Mouse (Mus musculus) liver, embryonic 12.5 days (tissue): ENCODE measurements around the gene Hspe1. TPM values are rescaled to one million over a fixed set of nuclear protein-coding genes. Genes with fewer than 3 reads are reported as not detected.
A peak's percentile ranks its signal among the peaks of the same experiment; 100 is the strongest.

Experiments used
- ATAC-seq: fragments of 200-750 bp; cut with Nextera tagmentation; 2 replicates; pipeline ENCODE4 v1.8.0; 2017; ENCODE audit warnings: moderate number of reproducible peaks, mild to moderate bottlenecking, moderate library complexity
- H3K27ac ChIP-seq: fragments of 300-500 bp; sonication (generic); 2 replicates; pipeline ENCODE4 v1.5.1; 2016; ENCODE audit warnings: mild to moderate bottlenecking
- H3K27me3 ChIP-seq: fragments of 300-500 bp; sonication (generic); replicated peaks from 2 replicates; pipeline ENCODE4 v1.6.1; 2016; ENCODE audit warnings: mild to moderate bottlenecking, moderate library complexity
- H3K36me3 ChIP-seq: fragments of 300-500 bp; sonication (generic); 2 replicates; pipeline ENCODE4 v1.6.1; 2016; ENCODE audit warnings: mild to moderate bottlenecking, moderate library complexity
- H3K4me1 ChIP-seq: fragments of 300-500 bp; sonication (generic); 2 replicates; pipeline ENCODE4 v1.6.1; 2016
- H3K4me2 ChIP-seq: fragments of 300-500 bp; sonication (generic); 2 replicates; pipeline ENCODE4 v1.6.1; 2016; ENCODE audit warnings: mild to moderate bottlenecking, moderate library complexity
- H3K4me3 ChIP-seq: fragments of 300-500 bp; sonication (generic); 2 replicates; pipeline ENCODE4 v1.5.1; 2016; ENCODE audit warnings: mild to moderate bottlenecking, moderate library complexity
- H3K9ac ChIP-seq: fragments of 300-500 bp; sonication (generic); 2 replicates; pipeline ENCODE4 v1.6.1; 2016; ENCODE audit warnings: mild to moderate bottlenecking, moderate library complexity
- H3K9me3 ChIP-seq: fragments of 300-500 bp; sonication (generic); replicated peaks from 2 replicates; pipeline ENCODE4 v1.6.1; 2016; ENCODE audit warnings: mild to moderate bottlenecking, moderate library complexity
- WGBS: fragments of 180-500 bp; shearing (Covaris S2); methylation state at CpG from one replicate; pipeline ENCODE4 v1.1.7; 2016; ENCODE audit not compliant: insufficient replicate concordance; 5-methylcytosine and 5-hydroxymethylcytosine counted together
- polyA plus RNA-seq: library from polyadenylated mRNA; unstranded; fragments of >200 nt; fragmentation: Nextera tagmentation; extraction: Ambion mirVana; gene quantifications from 2 replicates; pipeline ENCODE4 v1.2.1, GENCODE M21; 2016

The Hspe1 gene
- polyA plus RNA-seq, result 637 and 645 TPM in 2 replicates

- Histone ChIP-seq H3K4me2 (peak within 1 kb of the TSS; percentile 94), H3K4me1 (peaks cover 75% of the 10 kb centered on the region), H3K27ac (peak within 1 kb of the TSS; percentile 97), H3K27me3 (no peaks in the 10 kb centered on the region), H3K9ac (peak within 1 kb of the TSS; percentile 99), H3K9me3 (no peaks in the 10 kb centered on the region), H3K36me3 (peaks cover 65% of the 10 kb centered on the region), H3K4me3 (peak within 1 kb of the TSS; percentile 96)
- ATAC-seq, result peak; percentile 90
- WGBS, result under 1% methylated on average over 76 of the region's 76 CpGs
Observed at GRCm38 (mm10) chr1:55087932-55088610, at the start of gene Hspe1, which contains the start of gene Hspd1. Gene Hspe1 (plus strand): TSS chr1:55088132. Gene Hspd1 (minus strand): TSS chr1:55088243.

- WGBS, result 78% methylated on average over 1 of the region's 1 CpGs
- Histone ChIP-seq H3K27ac (no peak overlapping the region), H3K9ac (no peak overlapping the region), H3K36me3 (no peaks in the 10 kb centered on the region), H3K9me3 (peaks cover 11% of the 10 kb centered on the region), H3K4me1 (no peaks in the 10 kb centered on the region), H3K4me2 (no peak overlapping the region), H3K4me3 (no peak overlapping the region), H3K27me3 (peaks cover 4% of the 10 kb centered on the region; the same call in 1 of the 2 replicates)
- no peak for ATAC-seq
Observed at GRCm38 (mm10) chr1:55039944-55040343, 48.0 kb upstream of the Hspe1 start.

GRCm38 (mm10) chr1:55041691-55042090, 46.2 kb upstream of the Hspe1 start:
- Histone ChIP-seq H3K4me1 (no peaks in the 10 kb centered on the region), H3K27ac (no peak overlapping the region), H3K36me3 (no peaks in the 10 kb centered on the region), H3K27me3 (peaks cover 4% of the 10 kb centered on the region; the same call in 1 of the 2 replicates), H3K9me3 (peaks cover 11% of the 10 kb centered on the region), H3K9ac (no peak overlapping the region), H3K4me3 (no peak overlapping the region), H3K4me2 (no peak overlapping the region)
- 74% methylated on average over 4 of the region's 4 CpGs for WGBS
- ATAC-seq, result peak; percentile 64; the same call in 1 of the 2 replicates

- no peak for ATAC-seq
- Histone ChIP-seq H3K9ac (no peak overlapping the region), H3K4me2 (no peak overlapping the region), H3K36me3 (no peaks in the 10 kb centered on the region), H3K4me1 (no peaks in the 10 kb centered on the region), H3K27me3 (peaks cover 6% of the 10 kb centered on the region; the same call in 1 of the 2 replicates), H3K9me3 (peaks cover 11% of the 10 kb centered on the region), H3K27ac (no peak overlapping the region), H3K4me3 (no peak overlapping the region)
- 50% methylated on average over 1 of the region's 1 CpGs for WGBS
Observed at GRCm38 (mm10) chr1:55042246-55042645, 45.7 kb upstream of the Hspe1 start.

GRCm38 (mm10) chr1:55043164-55043563, 44.8 kb upstream of the Hspe1 start:
- peaks cover 11% of the 10 kb centered on the region for H3K9me3 ChIP-seq
- H3K4me3 ChIP-seq, result no peak overlapping the region
- H3K4me1 ChIP-seq, result no peaks in the 10 kb centered on the region
- H3K9ac ChIP-seq, result no peak overlapping the region
- 67% methylated on average over 3 of the region's 3 CpGs for WGBS
- no peaks in the 10 kb centered on the region for H3K36me3 ChIP-seq
- H3K4me2 ChIP-seq, result no peak overlapping the region
- peaks cover 6% of the 10 kb centered on the region; the same call in 1 of the 2 replicates for H3K27me3 ChIP-seq
- no peak for ATAC-seq
- H3K27ac ChIP-seq, result no peak overlapping the region

GRCm38 (mm10) chr1:55048841-55049587, 38.9 kb upstream of the Hspe1 start:
- ATAC-seq, result no peak
- no peaks in the 10 kb centered on the region for H3K9me3 ChIP-seq
- H3K9ac ChIP-seq, result no peak overlapping the region
- peaks cover 11% of the 10 kb centered on the region for H3K4me1 ChIP-seq
- H3K4me3 ChIP-seq, result no peak overlapping the region
- no peaks in the 10 kb centered on the region for H3K36me3 ChIP-seq
- no peak overlapping the region for H3K4me2 ChIP-seq
- no peak overlapping the region for H3K27ac ChIP-seq
- 56% methylated on average over 4 of the region's 4 CpGs for WGBS
- peaks cover 4% of the 10 kb centered on the region; the same call in 1 of the 2 replicates for H3K27me3 ChIP-seq

- H3K27ac ChIP-seq, result peak overlapping the region; percentile 99; the same call in 1 of the 2 replicates
- 74% methylated on average over 3 of the region's 3 CpGs for WGBS
- no peaks in the 10 kb centered on the region for H3K9me3 ChIP-seq
- peaks cover 21% of the 10 kb centered on the region for H3K4me1 ChIP-seq
- H3K9ac ChIP-seq, result peak overlapping the region; percentile 83
- H3K27me3 ChIP-seq, result 0 out of 2 replicates have a peak, but pooled peaks cover 3% of the 10 kb centered on the region
- H3K4me3 ChIP-seq, result peak overlapping the region; percentile 87
- peaks cover 19% of the 10 kb centered on the region for H3K36me3 ChIP-seq
- H3K4me2 ChIP-seq, result peak overlapping the region; percentile 93
- no peak for ATAC-seq
Observed at GRCm38 (mm10) chr1:55051671-55052070, 36.3 kb upstream of the Hspe1 start.

GRCm38 (mm10) chr1:55052355-55052953, 35.5 kb upstream of the Hspe1 start, which contains the start of gene Coq10b:
Gene Coq10b (plus strand): TSS chr1:55052770.
- under 1% methylated on average over 46 of the region's 46 CpGs for WGBS
- H3K4me2 ChIP-seq, result peak within 1 kb of the TSS; percentile 93
- peaks cover 27% of the 10 kb centered on the region for H3K4me1 ChIP-seq
- no peaks in the 10 kb centered on the region for H3K27me3 ChIP-seq
- no peaks in the 10 kb centered on the region for H3K9me3 ChIP-seq
- peak within 1 kb of the TSS; percentile 87 for H3K4me3 ChIP-seq
- H3K27ac ChIP-seq, result peak within 1 kb of the TSS; percentile 99
- peak; percentile 99 for ATAC-seq
- peaks cover 24% of the 10 kb centered on the region for H3K36me3 ChIP-seq
- H3K9ac ChIP-seq, result peak within 1 kb of the TSS; percentile 83

- peak overlapping the region; percentile 99 for H3K27ac ChIP-seq
- H3K36me3 ChIP-seq, result peaks cover 24% of the 10 kb centered on the region
- no peaks in the 10 kb centered on the region for H3K9me3 ChIP-seq
- peak overlapping the region; percentile 83 for H3K9ac ChIP-seq
- under 1% methylated on average over 42 of the region's 42 CpGs for WGBS
- H3K4me3 ChIP-seq, result peak overlapping the region; percentile 87
- peak overlapping the region; percentile 93 for H3K4me2 ChIP-seq
- peak; percentile 84 for ATAC-seq
- peaks cover 28% of the 10 kb centered on the region for H3K4me1 ChIP-seq
- H3K27me3 ChIP-seq, result no peaks in the 10 kb centered on the region
Observed at GRCm38 (mm10) chr1:55053005-55053404, 34.9 kb upstream of the Hspe1 start.

- no peak for ATAC-seq
- Histone ChIP-seq H3K36me3 (peaks cover 24% of the 10 kb centered on the region), H3K4me3 (peak overlapping the region; percentile 87), H3K4me1 (peaks cover 30% of the 10 kb centered on the region), H3K27me3 (no peaks in the 10 kb centered on the region), H3K4me2 (peak overlapping the region; percentile 93), H3K27ac (peak overlapping the region; percentile 99), H3K9ac (peak overlapping the region; percentile 83), H3K9me3 (no peaks in the 10 kb centered on the region)
- whole genome bisulfite sequencing, result 61% methylated on average over 4 of the region's 4 CpGs
Observed at GRCm38 (mm10) chr1:55053596-55053995, 34.3 kb upstream of the Hspe1 start.

- Histone ChIP-seq H3K27ac (no peak overlapping the region), H3K9ac (no peak overlapping the region), H3K27me3 (no peaks in the 10 kb centered on the region), H3K4me2 (no peak overlapping the region), H3K4me1 (peaks cover 50% of the 10 kb centered on the region), H3K36me3 (peaks cover 24% of the 10 kb centered on the region), H3K4me3 (no peak overlapping the region), H3K9me3 (no peaks in the 10 kb centered on the region)
- no peak for ATAC-seq
- 58% methylated on average over 5 of the region's 5 CpGs for WGBS
Observed at GRCm38 (mm10) chr1:55055322-55056115, 32.4 kb upstream of the Hspe1 start.
